ENCODE assay signal across 10 mouse cellular contexts in genomic region chr4:105640793-105641192, GRCm38 (mm10).
A peak's percentile ranks its signal among the peaks of the same experiment; 100 is the strongest.
DNase-seq lines count a peak whose midpoint lies in the region; ATAC-seq lines count a peak whose summit lies in the region.
"Had no signal": no experiment of that assay in that cellular context is flagged by ENCODE, and none has a peak within 500 bp of the region (broad histone marks: within the 10 kb centered on the region; RNA-seq: fewer than 3 reads in every experiment).

No protein-coding gene starts in this region.

- H3K27ac ChIP-seq in heart, embryonic 11.5 days (ENCODE audit: low read depth, low read length) = no peak overlapping the region
- H3K27ac ChIP-seq in liver, embryonic 13.5 days = no peak overlapping the region
- H3K27ac ChIP-seq in stomach, embryonic 16.5 days (ENCODE audit: low read length) = no peak overlapping the region
- H3K27ac ChIP-seq in hindbrain, embryonic 11.5 days (ENCODE audit: low read depth, low read length) = no peak overlapping the region
- H3K27ac ChIP-seq: limb, embryonic 13.5 days had no signal

- H3K9me3 ChIP-seq in heart, embryonic 11.5 days (replicated peaks; ENCODE audit: control insufficient read depth, low read length) = no peaks in the 10 kb centered on the region
- H3K9me3 ChIP-seq in liver, embryonic 13.5 days (replicated peaks) = no peaks in the 10 kb centered on the region
- no peaks in the 10 kb centered on the region for H3K9me3 ChIP-seq in stomach, embryonic 16.5 days (replicated peaks; ENCODE audit: control insufficient read depth, low read length)
- H3K9me3 ChIP-seq in hindbrain, embryonic 11.5 days (ENCODE audit: control insufficient read depth, low read length) = no peaks in the 10 kb centered on the region
- H3K9me3 ChIP-seq: limb, embryonic 13.5 days had no signal

- DNase-seq in heart, postnatal 10 days = peak; percentile 6
- DNase-seq in ovary, postnatal 14 days (ENCODE audit: low spot score) = peak; percentile 2
- DNase-seq in ovary, postnatal 10 days (ENCODE audit: low spot score) = no peak
- no peak for DNase-seq in liver, embryonic 13.5 days
- DNase-seq in hindbrain, embryonic 11.5 days (ENCODE audit: low spot score) = no peak
- DNase-seq: thymus, postnatal 25 days had no signal

- 65% methylated on average over 4 of the region's 4 CpGs for WGBS in heart, embryonic 11.5 days (ENCODE audit: insufficient replicate concordance)
- 41% methylated on average over 4 of the region's 4 CpGs for WGBS in liver, embryonic 13.5 days (ENCODE audit: insufficient replicate concordance)
- WGBS in stomach, embryonic 16.5 days = 14% methylated on average over 4 of the region's 4 CpGs
- WGBS in hindbrain, embryonic 11.5 days = 64% methylated on average over 4 of the region's 4 CpGs

- no peak overlapping the region for H3K4me3 ChIP-seq in heart, embryonic 11.5 days (ENCODE audit: low read depth, low read length)
- no peak overlapping the region for H3K4me3 ChIP-seq in liver, embryonic 13.5 days (replicated peaks)
- no peak overlapping the region for H3K4me3 ChIP-seq in stomach, embryonic 16.5 days (replicated peaks; ENCODE audit: low read length)
- no peak overlapping the region for H3K4me3 ChIP-seq in hindbrain, embryonic 11.5 days (ENCODE audit: low read depth, low read length)
- H3K4me3 ChIP-seq: limb, embryonic 13.5 days had no signal

- H3K4me2 ChIP-seq in heart, embryonic 11.5 days = no peak overlapping the region
- H3K4me2 ChIP-seq in liver, embryonic 13.5 days = no peak overlapping the region
- H3K4me2 ChIP-seq in stomach, embryonic 16.5 days (ENCODE audit: low read depth, low read length) = no peak overlapping the region
- no peak overlapping the region for H3K4me2 ChIP-seq in hindbrain, embryonic 11.5 days (replicated peaks; ENCODE audit: low read depth, low read length)
- H3K4me2 ChIP-seq: limb, embryonic 13.5 days had no signal

- no peaks in the 10 kb centered on the region for H3K4me1 ChIP-seq in heart, embryonic 11.5 days (ENCODE audit: control insufficient read depth, insufficient read depth, low read length)
- H3K4me1 ChIP-seq in liver, embryonic 13.5 days (replicated peaks) = no peaks in the 10 kb centered on the region
- H3K4me1 ChIP-seq in stomach, embryonic 16.5 days (ENCODE audit: control insufficient read depth, insufficient read depth, low read length) = no peaks in the 10 kb centered on the region
- no peaks in the 10 kb centered on the region for H3K4me1 ChIP-seq in hindbrain, embryonic 11.5 days (replicated peaks; ENCODE audit: control insufficient read depth, insufficient read depth, low read length)
- H3K4me1 ChIP-seq: limb, embryonic 13.5 days had no signal

- no peaks in the 10 kb centered on the region for H3K36me3 ChIP-seq in heart, embryonic 11.5 days (ENCODE audit: control insufficient read depth, insufficient read depth, low read length)
- no peaks in the 10 kb centered on the region for H3K36me3 ChIP-seq in liver, embryonic 13.5 days
- no peaks in the 10 kb centered on the region for H3K36me3 ChIP-seq in stomach, embryonic 16.5 days (ENCODE audit: control insufficient read depth, insufficient read depth, low read length)
- no peaks in the 10 kb centered on the region for H3K36me3 ChIP-seq in hindbrain, embryonic 11.5 days (ENCODE audit: control insufficient read depth, insufficient read depth, low read length)
- H3K36me3 ChIP-seq: limb, embryonic 13.5 days had no signal

- ATAC-seq in heart, embryonic 11.5 days (replicated peaks; ENCODE audit: insufficient number of reproducible peaks, low FRiP score, low TSS enrichment) = no peak
- peak; percentile 62 for ATAC-seq in liver, embryonic 13.5 days (ENCODE audit: low read depth)
- peak; percentile 72; the same call in 1 of the 2 replicates for ATAC-seq in stomach, embryonic 16.5 days (ENCODE audit: insufficient read depth, low FRiP score)
- ATAC-seq in hindbrain, embryonic 11.5 days (ENCODE audit: low FRiP score) = no peak
- ATAC-seq in granulocyte monocyte progenitor cell, adult 5-6 weeks (replicated peaks; ENCODE audit: poor library complexity, severe bottlenecking) = no peak

- intact Hi-C loops in heart, postnatal 10 days (cut with DNase I) = no loop called here

- no peak overlapping the region for H3K9ac ChIP-seq in heart, embryonic 11.5 days (ENCODE audit: low read depth, low read length)
- no peak overlapping the region for H3K9ac ChIP-seq in liver, embryonic 13.5 days
- H3K9ac ChIP-seq in stomach, embryonic 16.5 days (ENCODE audit: low read length) = no peak overlapping the region
- H3K9ac ChIP-seq in hindbrain, embryonic 11.5 days (ENCODE audit: low read depth, low read length) = no peak overlapping the region
- H3K9ac ChIP-seq: limb, embryonic 13.5 days had no signal

- H3K27me3 ChIP-seq in heart, embryonic 11.5 days (ENCODE audit: control insufficient read depth, insufficient read depth, low read length) = no peaks in the 10 kb centered on the region
- no peaks in the 10 kb centered on the region for H3K27me3 ChIP-seq in liver, embryonic 13.5 days
- no peaks in the 10 kb centered on the region for H3K27me3 ChIP-seq in stomach, embryonic 16.5 days (ENCODE audit: control insufficient read depth, insufficient read depth, low read length)
- no peaks in the 10 kb centered on the region for H3K27me3 ChIP-seq in hindbrain, embryonic 11.5 days (ENCODE audit: control insufficient read depth, insufficient read depth, low read length)
- H3K27me3 ChIP-seq: limb, embryonic 13.5 days had no signal

Comparison
In these comparisons a context has a peak if more than half of its experiments do, and no peak if none do; other contexts are left out.
1. DNase-seq: peak in heart, postnatal 10 days (2 of 2) and ovary, postnatal 14 days (single experiment); none in ovary, postnatal 10 days (single experiment), liver, embryonic 13.5 days (single experiment) and hindbrain, embryonic 11.5 days (single experiment).
2. ATAC-seq: peak in liver, embryonic 13.5 days (single experiment) and stomach, embryonic 16.5 days (single experiment); none in heart, embryonic 11.5 days (single experiment), hindbrain, embryonic 11.5 days (single experiment) and granulocyte monocyte progenitor cell, adult 5-6 weeks (single experiment).